Mouse (Mus musculus) bone marrow, adult 2 months (tissue): Measurements from ENCODE around the gene Cdkn2d. TPM values are rescaled to one million over a fixed set of nuclear protein-coding genes. Genes with fewer than 3 reads are reported as not detected.

Source experiments
- H3K27ac ChIP-seq: fragments of 200-500 bp; 2 replicates; pipeline ENCODE4 v1.5.1; 2012; ENCODE audit warnings: low read depth, mild to moderate bottlenecking, control low read depth, inconsistent platforms, low read length; ENCODE audit not compliant: control insufficient read depth, poor library complexity, insufficient read depth
- H3K4me1 ChIP-seq: fragments of 200-500 bp; 2 replicates; pipeline ENCODE4 v1.6.1; 2011; ENCODE audit warnings: low read length; ENCODE audit not compliant: control insufficient read depth, insufficient read depth
- H3K4me3 ChIP-seq: fragments of 200-500 bp; replicated peaks from 2 replicates; pipeline ENCODE3; 2011; ENCODE audit warnings: mild to moderate bottlenecking, low read depth, low read length, control low read depth; ENCODE audit not compliant: control insufficient read depth
- CTCF ChIP-seq: fragments of 200-500 bp; IDR thresholded peaks from 2 replicates; pipeline ENCODE4 v1.5.1; 2011; ENCODE audit warnings: low read length, control low read depth; ENCODE audit not compliant: control insufficient read depth, insufficient read depth
- POLR2A ChIP-seq: fragments of 200-500 bp; IDR thresholded peaks from 2 replicates; pipeline ENCODE4 v1.6.1; 2011; ENCODE audit warnings: low read depth, mild to moderate bottlenecking, control low read depth, low read length, borderline replicate concordance; ENCODE audit not compliant: control insufficient read depth
- WGBS: fragments of 180-500 bp; shearing (Covaris S2); methylation state at CpG from one replicate; pipeline ENCODE4 v1.1.7; 2018; 5-methylcytosine and 5-hydroxymethylcytosine counted together
- polyA plus RNA-seq: library from polyadenylated mRNA; stranded (reverse); fragments of >200 nt; gene quantifications from 2 replicates; pipeline ENCODE4 v1.2.4, GENCODE M21; 2011; ENCODE audit warnings: low replicate concordance; ENCODE audit not compliant: missing spikeins, insufficient read depth, insufficient read length

The Cdkn2d gene
- polyA plus RNA-seq, 1 experiment, result 99.0 TPM

- Histone ChIP-seq H3K27ac (no peak overlapping the region), H3K4me3 (no peak overlapping the region), H3K4me1 (no peaks in the 10 kb centered on the region; the same call in none of the 2 replicates)
- WGBS, result 81% methylated on average over 13 of the region's 13 CpGs
- TF ChIP-seq CTCF (no peak), POLR2A (no peak)
Measured at GRCm38 (mm10) chr9:21251116-21251735, 40.0 kb downstream of the Cdkn2d start.

- 63% methylated on average over 2 of the region's 2 CpGs for WGBS
- no peaks in the 10 kb centered on the region; the same call in none of the 2 replicates for H3K4me1 ChIP-seq
- H3K27ac ChIP-seq, result no peak overlapping the region
- TF ChIP-seq CTCF (no peak), POLR2A (no peak)
- H3K4me3 ChIP-seq, result no peak overlapping the region
Measured at GRCm38 (mm10) chr9:21250509-21250908, 40.7 kb downstream of the Cdkn2d start.

GRCm38 (mm10) chr9:21249629-21250508 lies 41.3 kb downstream of the Cdkn2d start:
- no peak for TF ChIP-seq CTCF
- TF ChIP-seq POLR2A, result no peak
- H3K27ac ChIP-seq, result no peak overlapping the region
- 47% methylated on average over 17 of the region's 17 CpGs for WGBS

GRCm38 (mm10) chr9:21248326-21248725 lies 42.9 kb downstream of the Cdkn2d start, which contains the start of gene S1pr5:
Gene S1pr5, minus strand, starts transcription at chr9:21248443.
- TF ChIP-seq POLR2A (no peak), CTCF (no peak)
- 3% methylated on average over 24 of the region's 30 CpGs for WGBS
- H3K4me1 ChIP-seq, result peaks cover 2% of the 10 kb centered on the region
- no peak within 1 kb of the TSS for H3K27ac ChIP-seq
- no peak within 1 kb of the TSS for H3K4me3 ChIP-seq

More at GRCm38 (mm10) chr9:21249629-21250508, 41.3 kb downstream of the Cdkn2d start:
- Histone ChIP-seq H3K4me3 (no peak overlapping the region), H3K4me1 (no peaks in the 10 kb centered on the region; the same call in none of the 2 replicates)

DNA sequence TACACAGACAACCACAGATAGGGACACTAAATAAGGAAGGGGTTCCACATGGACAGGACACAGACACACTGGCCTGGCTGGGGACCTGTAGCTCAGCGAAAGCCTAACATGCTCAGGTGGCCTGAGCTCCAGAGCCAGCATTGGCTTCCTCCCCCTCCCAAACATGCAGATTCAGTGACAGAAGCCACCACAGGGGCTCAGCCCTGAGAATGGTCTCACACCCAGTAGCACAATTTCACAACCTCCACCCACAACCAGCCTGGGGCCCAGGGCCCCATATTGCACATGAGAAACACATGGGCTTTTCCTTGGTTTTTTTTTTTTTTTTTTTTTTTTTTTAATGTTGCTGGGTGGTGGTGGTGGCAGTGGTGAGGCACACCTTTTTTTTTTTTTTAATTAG lies 44.9 kb downstream of the Cdkn2d start:
- TF ChIP-seq CTCF, result no peak
- TF ChIP-seq POLR2A, result no peak
- no peak overlapping the region for H3K4me3 ChIP-seq
- H3K27ac ChIP-seq, result no peak overlapping the region
- peaks cover 2% of the 10 kb centered on the region for H3K4me1 ChIP-seq
- WGBS, result 85% methylated on average over 1 of the region's 1 CpGs

GRCm38 (mm10) chr9:21245113-21245487 lies 46.1 kb downstream of the Cdkn2d start:
- no peak for TF ChIP-seq POLR2A

GRCm38 (mm10) chr9:21244428-21245112 lies 46.6 kb downstream of the Cdkn2d start:
- peak overlapping the region; percentile 48 for H3K4me3 ChIP-seq

More at GRCm38 (mm10) chr9:21245113-21245487, 46.1 kb downstream of the Cdkn2d start:
- Histone ChIP-seq H3K4me1 (peaks cover 2% of the 10 kb centered on the region), H3K4me3 (no peak overlapping the region), H3K27ac (no peak overlapping the region)
- 9% methylated on average over 16 of the region's 16 CpGs for WGBS

More at GRCm38 (mm10) chr9:21244428-21245112, 46.6 kb downstream of the Cdkn2d start:
- WGBS, result 2% methylated on average over 72 of the region's 72 CpGs
- Histone ChIP-seq H3K27ac (no peak overlapping the region), H3K4me1 (peaks cover 3% of the 10 kb centered on the region)
- TF ChIP-seq POLR2A, result no peak
- TF ChIP-seq CTCF, result no peak
